Mouse (Mus musculus) adrenal gland, postnatal 36 days (tissue): ENCODE measurements around the gene Cox7a1. TPM values are rescaled to one million over a fixed set of nuclear protein-coding genes. Genes with fewer than 3 reads are reported as not detected.
"Not testable (repeated sequence)": the region's sequence is repeated elsewhere in the genome, so short reads cannot be mapped to it uniquely, and the experiment has no call there.

Experiments used
- DNase-seq, 2 experiments: peaks; one replicate each; pipeline ENCODE4 v3.0.0; 2021; ENCODE audit warnings: mixed read lengths in 1 of 2
- long read RNA-seq, 2 experiments: library from polyadenylated mRNA; stranded (forward); transcript quantifications; one replicate each; pipeline ENCODE4 v2.0.0; 2021; ENCODE audit warnings: borderline sequencing depth in 2 of 2
- total RNA-seq, 2 experiments: library from RNA; stranded (reverse); gene quantifications; 2 replicates each; pipeline ENCODE4 v1.2.3; 2021

Cox7a1 gene
- total RNA-seq: 100 to 1,000 TPM; 329 to 440 TPM
- long read RNA-seq, experiment 1, transcript Cox7a1-201 (4 exons, 393 nt): major isoform, 267 of 319 reads
- long read RNA-seq, experiment 1, transcript Cox7a1-202 (4 exons, 485 nt): minor isoform, 11 of 319 reads
- long read RNA-seq, experiment 1, partial matches to known transcripts: 1 of 319 reads
- long read RNA-seq, experiment 1, other reads (novel, unspliced or antisense): 40 of 319 reads
- long read RNA-seq, experiment 2, transcript Cox7a1-201 (4 exons, 393 nt): major isoform, 214 of 275 reads
- long read RNA-seq, experiment 2, transcript Cox7a1-202 (4 exons, 485 nt): minor isoform, 5 of 275 reads
- long read RNA-seq, experiment 2, partial matches to known transcripts: 55 of 275 reads
- long read RNA-seq, experiment 2, other reads (novel, unspliced or antisense): 1 of 275 reads

DNA sequence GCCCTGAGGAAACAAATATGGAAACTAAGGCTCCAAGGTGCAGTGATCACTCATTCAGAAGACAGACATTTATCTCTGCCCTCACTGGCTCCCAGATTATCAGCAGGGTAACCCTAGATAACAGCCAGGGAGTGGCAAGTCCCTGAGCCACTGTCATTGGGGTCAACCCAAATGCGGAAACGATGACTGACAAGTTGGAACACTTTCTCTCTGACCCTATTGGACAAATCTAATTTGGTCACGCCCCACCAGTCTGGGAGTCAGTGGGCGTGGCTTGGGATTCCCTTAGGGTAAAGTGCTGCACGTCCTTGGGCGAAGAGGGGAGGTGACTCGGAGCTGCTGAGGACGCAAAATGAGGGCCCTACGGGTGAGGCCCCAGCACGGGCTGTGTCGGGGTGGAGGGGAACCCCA, at the start of gene Cox7a1:
Gene Cox7a1 (plus strand): TSS at position 266 of the 411 bp plus-strand sequence.
- DNase-seq: peak; percentile 91 to 94

DNA sequence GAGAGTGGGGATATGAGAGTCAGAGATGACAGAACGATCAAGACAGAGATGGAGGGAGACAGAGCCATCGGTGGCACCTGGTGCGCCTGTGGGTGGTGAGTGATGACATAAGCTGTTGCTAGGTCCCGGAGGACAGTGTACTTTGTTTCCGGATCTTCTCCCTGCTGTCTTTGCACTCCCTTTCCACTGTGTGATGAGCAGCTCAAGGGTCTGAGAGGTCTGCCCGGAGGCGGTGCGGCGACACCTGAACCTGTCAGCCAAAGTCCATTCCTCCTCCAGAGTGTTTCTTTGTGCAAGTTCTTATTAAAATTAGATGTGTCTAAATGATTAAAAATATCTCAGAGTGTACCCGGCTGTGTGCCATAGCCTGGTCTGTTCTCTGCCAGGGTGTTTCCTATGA, 47.1 kb upstream of the Cox7a1 start:
- no peak for DNase-seq

DNA sequence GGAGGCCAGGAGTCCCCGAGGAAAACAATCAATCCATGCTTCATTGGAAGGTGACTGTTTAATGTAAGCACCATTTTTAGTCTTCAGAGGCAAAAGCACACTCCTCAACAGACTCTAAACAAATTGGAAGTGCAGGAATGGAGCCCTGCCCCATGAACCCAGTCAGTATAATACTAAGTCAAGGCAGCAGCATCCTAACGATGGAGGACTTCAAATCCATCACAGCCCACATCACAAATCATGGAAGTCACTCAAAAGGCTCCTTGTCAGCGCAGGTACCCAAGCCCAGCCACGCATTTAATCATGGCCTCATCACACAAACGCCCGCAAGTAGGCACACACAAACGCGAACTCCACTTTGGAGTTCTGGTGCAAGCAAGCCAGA, 40.8 kb upstream of the Cox7a1 start:
- DNase-seq: no peak

DNA sequence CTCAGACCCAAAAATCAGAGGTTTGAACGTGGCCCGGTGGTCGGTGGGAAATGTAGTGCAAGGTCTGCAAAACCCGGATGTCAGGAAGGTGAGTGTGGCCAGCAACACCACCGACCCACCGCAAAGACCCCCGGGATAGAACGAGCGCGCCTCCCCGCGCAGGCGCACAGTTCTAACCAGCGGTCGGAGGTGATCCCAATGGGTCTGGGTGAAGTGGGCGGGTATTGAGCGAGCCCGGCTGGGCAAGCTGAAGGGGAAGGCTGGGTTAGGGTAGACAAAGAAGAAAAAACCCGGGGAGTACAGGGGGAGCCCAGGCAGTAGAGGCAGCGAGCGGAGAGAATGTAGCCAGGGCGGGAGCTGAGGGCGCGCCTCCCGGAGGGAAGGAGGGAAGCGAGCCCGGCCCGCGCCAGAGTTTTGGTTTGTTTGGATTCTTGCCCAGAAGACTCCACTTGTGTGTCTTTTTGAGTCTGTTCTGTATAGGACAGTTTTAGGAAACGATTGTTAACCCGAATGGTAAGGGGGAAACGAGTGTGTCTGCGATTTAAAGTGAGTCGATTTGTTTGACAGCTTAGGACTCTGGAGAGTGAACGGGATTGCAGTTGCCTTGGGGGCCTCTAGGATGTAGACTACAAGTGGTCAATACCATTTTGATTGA, 40.3 kb upstream of the Cox7a1 start:
- peak; percentile 59 to 68 for DNase-seq

DNA sequence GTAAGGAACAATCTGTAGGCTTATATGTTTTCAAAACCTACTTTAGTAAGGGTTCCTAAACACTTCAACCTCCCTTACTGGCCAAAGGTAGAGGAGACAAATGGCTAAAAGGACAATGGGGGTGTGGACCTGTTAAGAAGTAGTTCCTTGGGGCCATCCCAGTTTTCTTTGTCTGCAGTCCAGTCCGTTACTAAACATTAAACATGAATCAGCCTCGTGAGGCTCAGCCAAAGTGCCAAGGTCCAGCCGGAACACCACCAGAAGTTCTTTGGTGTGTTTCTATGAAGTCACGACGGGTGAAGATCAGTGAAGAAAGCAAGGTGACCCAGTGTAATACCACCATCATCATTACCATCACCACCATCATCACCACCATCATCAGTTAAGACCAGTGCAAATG, 36.9 kb upstream of the Cox7a1 start:
- DNase-seq: no peak

DNA sequence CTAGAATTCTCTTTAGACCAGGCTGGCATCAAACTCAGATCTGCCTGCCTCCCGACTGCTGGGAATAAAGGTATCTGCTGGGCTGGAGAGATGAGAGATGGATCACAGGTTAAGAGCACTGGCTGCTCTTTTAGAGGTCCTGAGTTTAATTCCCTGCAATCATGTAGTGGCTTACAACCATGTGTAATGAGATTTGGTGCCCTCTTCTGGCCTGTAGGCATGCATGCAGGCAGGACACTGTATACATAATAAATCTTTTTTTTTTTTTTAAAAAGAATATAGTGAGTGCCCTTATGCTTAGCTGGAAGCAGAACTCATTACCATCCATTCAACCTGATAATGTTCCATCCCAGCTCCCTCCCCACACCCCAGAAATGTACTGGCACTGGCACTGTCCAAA, 29.9 kb upstream of the Cox7a1 start:
- DNase-seq: no peak

DNA sequence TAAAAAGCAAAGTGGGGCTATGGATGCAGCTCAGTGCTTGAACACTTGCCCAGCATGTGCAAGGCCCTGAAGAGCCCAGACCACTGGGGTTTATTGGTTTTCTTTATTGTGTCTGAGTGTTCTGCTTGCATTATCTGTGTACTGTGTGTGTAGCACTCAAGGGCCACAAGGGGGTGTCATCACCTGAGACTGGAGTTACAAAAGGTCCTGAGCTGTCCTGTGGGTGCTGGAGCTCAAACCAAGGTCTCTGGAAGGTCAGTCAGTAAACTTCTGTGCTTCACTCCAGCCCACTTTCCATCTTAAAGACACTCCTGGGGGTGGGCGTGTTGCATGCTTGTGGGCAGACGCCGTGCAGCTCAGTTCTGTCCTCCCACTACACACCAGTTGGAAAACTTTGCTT, 28.4 kb upstream of the Cox7a1 start:
- no peak for DNase-seq

DNA sequence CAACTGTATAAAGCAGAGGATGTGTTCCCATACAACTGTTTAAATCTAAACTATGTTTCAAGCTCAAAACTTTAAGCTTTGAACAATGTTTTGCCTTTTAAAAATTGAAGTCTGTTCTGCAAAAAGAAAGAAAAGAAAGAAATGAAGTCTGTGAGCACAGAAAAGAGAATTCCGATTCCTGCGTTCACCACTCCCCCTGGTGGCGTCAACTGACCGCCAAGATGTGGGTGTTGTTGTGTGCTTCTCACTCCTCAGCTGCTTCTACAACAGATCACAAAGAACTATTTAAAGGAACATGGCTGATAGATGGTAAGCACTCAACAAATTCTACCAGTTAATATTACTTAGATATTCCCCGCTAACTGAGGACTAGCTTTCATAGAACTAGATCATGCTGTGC, 20.8 kb upstream of the Cox7a1 start:
- no peak for DNase-seq

DNA sequence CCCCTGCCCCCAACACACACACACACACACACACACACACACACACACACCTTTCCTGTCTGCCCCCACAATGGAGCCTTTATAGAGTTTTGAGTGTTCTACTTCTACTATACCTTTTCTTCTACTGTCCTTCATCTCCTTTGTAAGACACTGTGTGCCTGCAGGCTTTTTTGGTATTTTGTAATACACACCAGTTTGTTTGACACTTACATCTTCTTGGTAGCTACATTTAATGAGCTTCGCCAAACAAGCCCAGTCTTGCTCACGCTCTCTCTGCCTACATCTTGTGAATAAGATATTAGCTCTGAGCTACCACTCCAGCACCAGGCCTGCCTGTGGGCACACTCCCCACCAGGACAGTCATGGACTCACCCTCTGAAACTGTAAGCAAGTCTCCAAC, 19.2 kb upstream of the Cox7a1 start:
- no peak for DNase-seq

DNA sequence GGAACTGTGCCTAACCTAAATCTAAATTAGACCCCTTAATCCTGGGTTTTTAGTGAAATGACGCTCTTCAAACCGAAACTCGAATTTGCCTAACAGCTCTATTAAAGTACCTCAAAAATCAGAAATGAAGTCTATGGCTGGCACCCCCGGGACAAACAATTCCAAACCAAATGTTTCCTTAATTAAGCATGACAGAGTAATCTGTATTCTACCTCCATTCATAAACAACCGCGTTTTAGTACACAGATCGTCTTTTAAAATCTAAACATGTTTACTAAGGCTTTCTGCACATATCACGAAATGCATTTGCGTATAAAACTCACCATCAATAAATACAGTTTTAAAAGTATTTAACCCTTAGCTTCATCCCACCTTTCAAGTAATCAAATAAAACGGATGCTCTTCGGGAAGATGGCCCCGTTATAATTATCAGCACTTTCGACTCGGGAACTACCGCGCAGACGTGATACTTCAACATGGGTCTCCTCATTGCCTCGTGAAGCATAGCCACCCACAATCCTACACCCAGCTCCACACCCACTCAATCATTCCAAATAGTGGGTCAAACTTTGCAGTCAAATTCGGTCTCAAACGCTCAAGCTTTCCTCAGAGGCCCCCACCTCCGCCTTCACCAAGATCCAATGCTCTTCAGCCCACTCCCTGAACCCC, 14.9 kb upstream of the Cox7a1 start:
- DNase-seq: no peak

DNA sequence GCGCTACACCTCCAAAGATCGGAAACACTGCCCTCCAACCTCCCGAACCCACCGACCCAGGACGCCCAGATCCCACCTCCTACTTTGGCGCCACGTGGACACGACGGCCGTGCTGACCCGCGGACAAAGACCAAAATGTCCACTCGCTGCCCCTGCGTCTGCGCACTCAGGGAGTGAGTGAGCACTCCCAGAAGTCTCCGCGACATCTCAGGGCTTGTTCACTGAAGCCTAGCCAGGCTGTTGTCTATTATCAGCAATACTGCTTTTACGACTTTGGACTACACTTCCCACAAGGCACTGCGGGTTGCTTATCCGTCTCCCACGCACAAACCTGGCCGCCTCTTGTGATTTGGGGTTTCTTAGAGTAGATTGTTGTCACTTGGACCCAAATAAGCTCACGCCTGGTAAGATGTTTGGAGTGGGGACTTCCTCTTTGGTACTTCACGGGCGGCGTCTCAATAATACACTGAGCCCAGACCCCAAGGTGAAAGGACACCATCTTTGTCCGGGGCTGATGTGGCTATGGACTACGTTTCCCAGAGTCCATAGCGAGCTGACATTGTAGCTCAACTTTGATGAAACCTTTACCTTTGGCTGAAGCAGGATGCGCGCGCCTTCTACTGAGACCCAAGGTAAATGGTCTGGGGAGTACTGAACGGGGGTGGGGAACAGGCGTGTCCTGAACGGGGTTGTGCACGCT, 14.2 kb upstream of the Cox7a1 start, which contains the start of gene Zfp146:
Gene Zfp146 (minus strand): TSS at position 168 of the 700 bp plus-strand sequence.
- DNase-seq: peak; percentile 92 to 93

DNA sequence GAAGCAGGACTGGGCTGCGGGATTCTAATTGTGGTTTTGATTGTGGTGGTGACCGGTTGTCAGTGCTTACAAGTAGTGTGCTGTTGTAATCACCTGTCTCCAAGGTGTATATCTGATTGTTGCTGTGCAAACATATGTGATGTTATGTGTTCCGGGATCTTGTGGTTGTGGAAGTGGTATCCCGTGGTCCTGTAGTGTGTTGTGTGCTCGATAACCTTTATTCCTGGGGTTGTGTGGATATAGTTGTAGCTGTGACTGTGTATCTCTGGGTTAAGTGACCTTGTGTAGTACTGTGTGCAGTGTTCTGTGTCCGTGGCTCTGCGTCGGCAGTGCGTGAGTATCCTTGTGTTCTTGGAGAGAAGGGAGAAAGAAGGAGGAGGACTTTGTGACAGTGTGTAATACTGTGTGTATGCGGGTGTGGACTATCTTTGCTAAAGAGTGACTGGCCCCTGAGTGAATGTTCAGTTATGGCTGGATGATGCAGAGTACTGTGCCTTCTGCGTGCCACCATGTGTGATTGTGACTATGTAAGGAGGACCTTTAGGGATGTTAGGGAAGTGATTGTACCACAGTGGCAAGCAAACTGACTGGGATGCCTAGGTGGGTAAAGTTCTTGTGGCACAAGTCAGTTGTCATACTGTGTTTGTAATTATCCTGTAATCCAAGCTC, 13.5 kb upstream of the Cox7a1 start:
- no peak for DNase-seq

DNA sequence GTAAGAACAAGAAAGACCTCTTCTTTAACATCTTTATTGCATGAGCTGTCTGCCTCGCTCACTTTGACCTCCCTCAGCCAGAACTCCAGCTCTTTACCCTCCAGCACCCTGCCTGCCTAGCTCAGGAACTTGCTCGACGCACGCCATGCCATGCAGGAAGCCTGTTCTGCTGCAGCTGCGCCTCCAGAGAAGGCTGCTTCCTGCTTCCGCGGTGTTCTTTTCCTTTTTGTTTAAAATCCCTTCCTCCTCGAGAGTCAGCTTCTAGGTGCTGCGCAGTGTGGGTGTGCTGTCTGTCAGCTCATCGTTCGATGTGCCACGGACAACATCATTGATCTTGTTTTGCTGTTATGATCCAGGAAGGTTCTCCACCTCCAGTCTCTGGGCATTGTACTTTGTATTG, 7.5 kb upstream of the Cox7a1 start:
- no peak for DNase-seq

DNA sequence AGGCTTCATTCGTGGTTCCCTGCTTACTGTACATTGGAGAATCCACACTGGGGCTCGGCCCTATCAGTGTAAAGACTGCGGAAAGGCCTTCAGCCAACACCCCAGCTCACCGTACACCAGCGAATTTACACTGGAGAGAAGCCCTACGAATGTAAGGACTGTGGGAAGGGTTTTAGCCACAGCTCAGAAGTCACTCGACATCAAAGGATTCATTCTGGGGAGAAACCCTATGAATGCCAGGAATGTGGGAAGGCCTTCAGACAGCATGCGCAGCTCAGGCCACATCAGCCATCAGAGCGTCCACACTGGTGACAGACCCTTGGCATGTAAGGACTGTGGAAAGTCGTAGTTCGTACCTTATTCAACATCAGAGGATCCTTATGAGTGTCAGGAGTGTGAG, 5.7 kb upstream of the Cox7a1 start:
- no peak for DNase-seq

DNA sequence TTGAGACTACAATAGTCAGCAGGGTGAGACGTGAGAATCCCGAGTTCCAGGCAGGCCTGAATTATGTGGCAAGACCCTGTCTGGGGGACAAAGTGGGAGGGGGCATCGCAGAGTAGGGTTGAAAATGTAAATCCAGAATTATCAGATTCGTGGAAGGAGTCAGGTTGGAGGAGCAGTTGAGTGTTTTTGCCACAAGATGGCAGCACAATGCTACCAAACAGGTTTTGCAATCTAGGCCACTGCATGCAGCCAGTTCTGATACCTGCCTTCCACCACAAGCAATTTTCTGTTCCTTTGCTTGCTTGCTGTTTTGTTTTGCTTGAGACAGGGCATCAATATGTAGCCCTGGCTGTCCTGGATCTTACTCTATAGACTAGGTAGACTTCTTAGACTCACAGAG, 2.6 kb upstream of the Cox7a1 start:
- peak; percentile 73 to 79 for DNase-seq

DNA sequence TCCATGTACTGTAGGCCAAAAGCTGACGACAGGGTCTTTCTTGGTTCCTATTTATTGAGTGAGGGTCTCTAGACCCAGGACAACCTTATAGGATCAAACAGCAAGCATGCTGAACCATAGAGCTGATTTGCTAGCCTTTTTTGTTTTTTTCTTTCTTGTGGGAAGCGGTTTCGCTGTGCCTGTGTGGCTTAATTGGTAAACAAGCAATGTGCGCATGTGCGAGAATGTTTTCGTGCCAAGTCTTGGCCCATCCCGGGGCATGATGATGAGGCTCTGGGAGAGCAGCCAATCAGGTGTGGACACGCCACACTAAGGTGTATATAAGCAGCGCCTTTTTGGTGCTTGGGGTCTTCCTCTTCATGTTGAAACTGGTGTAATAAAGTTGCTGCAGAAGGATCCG, 2.0 kb upstream of the Cox7a1 start:
- not testable (repeated sequence) for DNase-seq

DNA sequence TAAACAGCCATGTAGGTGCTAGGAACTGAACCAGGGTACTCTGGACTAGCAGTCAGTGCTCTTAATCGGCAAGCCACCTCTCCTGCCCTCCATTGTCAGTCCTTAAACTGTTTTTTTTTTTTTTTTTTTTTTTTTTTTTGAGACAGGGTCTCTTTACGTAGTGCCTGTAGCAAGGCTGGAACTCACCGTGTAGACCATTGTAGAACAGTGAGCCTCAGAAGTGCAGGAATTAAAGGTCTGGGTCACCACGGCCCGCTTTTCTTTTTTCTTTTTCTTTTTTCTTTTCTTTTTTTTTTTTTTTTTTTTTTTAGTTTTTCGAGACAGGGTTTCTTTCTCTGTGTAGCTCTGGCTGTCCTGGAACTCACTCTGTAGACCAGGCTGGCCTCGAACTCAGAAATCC, 755 bp upstream of the Cox7a1 start:
- DNase-seq: not testable (repeated sequence)

DNA sequence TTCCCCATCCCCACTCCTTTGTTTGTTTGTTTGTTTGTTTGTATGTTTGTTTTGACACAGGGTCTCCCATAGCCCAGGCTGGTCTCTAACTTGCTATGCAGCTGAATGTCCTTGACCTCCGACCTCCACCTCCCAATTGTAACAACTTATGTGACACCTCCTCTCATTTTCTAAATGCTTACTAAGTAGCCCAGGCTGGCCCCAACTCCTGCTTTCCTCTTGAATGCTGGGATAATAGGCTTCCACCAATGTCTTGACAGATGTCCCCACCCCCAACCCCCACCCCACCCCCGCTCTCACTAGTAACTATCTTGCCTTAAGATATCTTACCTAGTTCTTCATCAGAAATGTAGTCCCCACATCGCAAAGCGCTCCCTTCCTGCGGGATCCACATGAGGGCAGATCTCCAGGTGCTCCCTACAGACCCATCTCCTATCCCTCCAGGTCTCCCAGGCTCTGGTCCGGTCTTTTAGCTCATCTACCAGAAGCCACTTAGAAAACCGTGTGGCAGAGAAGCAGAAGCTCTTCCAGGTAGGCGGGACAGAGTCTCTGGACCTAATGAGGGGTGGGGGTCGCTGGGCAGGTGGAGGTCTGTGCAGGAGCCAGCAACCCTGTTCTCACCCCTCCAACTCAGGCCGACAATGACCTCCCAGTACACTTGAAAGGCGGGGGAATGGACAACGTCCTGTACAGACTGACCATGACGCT, 851 bp downstream of the Cox7a1 start:
- DNase-seq: no peak

DNA sequence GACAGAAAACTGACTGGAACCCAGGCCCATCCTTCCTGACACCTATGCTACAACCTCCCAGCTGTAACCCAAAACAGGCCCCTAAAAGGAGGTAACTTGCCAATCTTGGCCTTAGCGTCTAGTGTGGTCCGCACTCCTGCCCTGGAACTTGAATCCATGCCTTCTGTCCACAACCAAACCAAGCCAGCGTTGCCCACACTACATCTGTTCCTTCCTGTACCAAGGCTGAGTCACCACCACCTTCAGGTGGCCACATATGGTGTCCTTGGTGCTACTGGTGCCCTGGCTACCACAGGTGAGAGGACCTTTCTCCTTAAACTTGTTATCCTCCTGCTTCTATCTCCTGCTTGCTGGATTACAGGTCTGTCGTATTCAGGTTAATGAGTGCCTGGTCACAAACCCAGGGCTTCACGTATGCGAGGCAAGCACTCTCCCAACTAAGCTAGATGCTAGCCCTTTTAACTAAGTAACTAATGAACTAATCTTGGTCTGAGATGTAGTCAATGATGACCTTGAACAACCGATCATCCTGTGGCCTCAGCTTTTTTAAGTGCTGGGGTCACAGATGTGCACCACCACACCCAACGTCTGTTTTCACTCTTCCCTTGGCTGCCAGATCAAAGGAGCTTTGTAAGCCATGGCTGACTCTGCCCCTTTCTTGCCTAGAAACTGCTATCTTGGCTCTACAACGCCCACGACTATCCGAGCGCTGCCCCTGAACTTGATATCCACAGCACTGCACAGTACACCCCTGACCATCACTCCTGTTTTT, 4.6 kb downstream of the Cox7a1 start:
- no peak for DNase-seq

DNA sequence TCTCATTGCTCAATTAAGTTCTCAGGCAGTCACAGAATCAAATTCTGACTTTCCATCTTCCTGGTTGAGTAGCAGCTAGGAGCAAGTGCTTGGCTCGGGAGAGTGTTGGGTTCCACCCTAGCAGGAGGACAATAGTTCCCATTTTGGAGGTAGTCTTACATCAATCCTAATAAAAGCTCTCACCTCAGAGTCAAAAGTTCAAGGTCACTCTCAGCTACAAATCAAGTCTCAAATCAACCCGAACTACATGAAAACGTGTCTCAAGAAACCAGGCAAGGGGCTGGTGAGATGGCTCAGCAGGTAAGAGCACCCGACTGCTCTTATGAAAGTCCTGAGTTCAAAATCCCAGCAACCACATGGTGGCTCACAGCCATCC, 5.2 kb downstream of the Cox7a1 start:
- no peak for DNase-seq

DNA sequence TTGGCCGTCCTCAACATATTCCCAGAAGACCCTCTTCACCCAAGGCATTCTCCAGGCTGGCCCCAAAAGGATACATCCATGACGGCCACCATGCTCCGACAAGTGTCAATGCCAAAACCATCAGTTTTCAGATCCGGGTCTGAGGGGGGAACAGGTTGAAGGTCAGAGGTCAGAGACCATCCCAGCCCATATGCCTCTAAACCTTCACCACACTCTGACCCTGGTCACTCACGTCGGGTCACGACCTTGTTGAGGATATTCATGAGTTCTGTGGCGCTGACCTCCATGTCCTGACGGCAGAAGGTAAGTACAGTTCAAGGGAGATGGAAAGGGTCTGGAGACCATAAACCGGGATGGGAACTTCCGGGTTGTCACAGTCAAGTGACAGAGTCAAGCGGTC, 8.1 kb downstream of the Cox7a1 start:
- no peak for DNase-seq
